Mouse (Mus musculus): ENCODE results near the gene Bcat1.

DNA sequence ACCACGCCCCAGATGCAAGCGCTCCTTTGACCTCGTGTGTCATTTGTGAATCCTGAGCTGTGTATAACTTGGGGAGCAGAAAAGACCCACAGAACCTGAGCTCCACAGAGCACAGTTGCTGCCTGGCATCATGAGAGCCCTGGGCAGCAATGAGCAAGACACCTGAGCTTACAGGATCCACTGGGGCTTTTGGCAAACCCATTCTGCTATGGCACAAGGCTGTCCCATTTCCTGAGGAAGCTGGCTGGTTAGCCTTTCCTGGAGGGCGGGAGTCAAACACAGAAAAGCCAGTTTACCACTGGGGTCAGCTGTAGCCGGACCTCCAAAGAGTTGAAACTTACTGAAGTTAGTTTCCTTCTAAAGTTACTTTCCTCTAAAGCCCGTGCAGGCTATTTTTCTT, 9.6 kb downstream of the Bcat1 start:
- TF ChIP-seq CTCF (IDR thresholded peaks at IDR 0.05) = no peak
- TF ChIP-seq EP300 (IDR thresholded peaks at IDR 0.05) = no peak
